8 mouse cellular contexts compared by ENCODE assay signal in genomic region chr2:131509671-131510313, GRCm38 (mm10). TPM values are rescaled to one million over a fixed set of nuclear protein-coding genes. Genes with fewer than 3 reads are reported as not detected.
DNase-seq lines count a peak whose midpoint lies in the region; ATAC-seq and TF ChIP-seq lines count a peak whose summit lies in the region.

No protein-coding gene starts in this region.

- no peak; the same call in 1 of the 2 replicates for TF ChIP-seq EP300 in lung, postnatal 0 days (IDR thresholded peaks at IDR 0.05)

- DNase-seq in Muller cell, postnatal 12 days (ENCODE audit: inconsistent ontology term) = peak; percentile 74
- peak; percentile 43 for DNase-seq in cerebellum, adult 11-12 months
- DNase-seq in forebrain, embryonic 14.5 days (ENCODE audit: low spot score) = peak; percentile 87
- peak; percentile 59 to 75 for DNase-seq in heart, postnatal 36 days
- peak; percentile 72 to 74 for DNase-seq in layer of hippocampus, adult 2 months (ENCODE audit: low spot score in 2 of 2)
- DNase-seq in lung, postnatal 0 days (ENCODE audit: low spot score) = peak; percentile 89
- DNase-seq in thymus, postnatal 36 days = peak; percentile 63 to 72

- peak overlapping the region; percentile 18 for H3K9ac ChIP-seq in forebrain, embryonic 14.5 days (ENCODE audit: low read length)
- no peak overlapping the region for H3K9ac ChIP-seq in lung, postnatal 0 days (replicated peaks; ENCODE audit: low read depth)

- H3K27ac ChIP-seq in forebrain, embryonic 14.5 days (ENCODE audit: low read depth, low read length) = no peak overlapping the region
- peak overlapping the region; percentile 81 for H3K27ac ChIP-seq in layer of hippocampus, adult 2 months
- 0 out of 2 replicates have a peak overlapping the region, but pooled peaks have one; percentile 27 for H3K27ac ChIP-seq in lung, postnatal 0 days (ENCODE audit: low read length)
- peak overlapping the region; percentile 35; the same call in 1 of the 2 replicates for H3K27ac ChIP-seq in olfactory bulb, adult 2 months (ENCODE audit: insufficient read depth, low read depth, low read length)

- peak overlapping the region; percentile 37 for H3K4me2 ChIP-seq in forebrain, embryonic 14.5 days (ENCODE audit: low read length)
- H3K4me2 ChIP-seq in lung, postnatal 0 days (replicated peaks; ENCODE audit: low read depth, low read length) = peak overlapping the region; percentile 47

- 29% methylated on average over 17 of the region's 17 CpGs for WGBS in forebrain, embryonic 14.5 days
- 8% methylated on average over 17 of the region's 17 CpGs for WGBS in lung, postnatal 0 days
- WGBS in olfactory bulb, adult 2 months = 13% methylated on average over 17 of the region's 17 CpGs

- no peaks in the 10 kb centered on the region for H3K36me3 ChIP-seq in forebrain, embryonic 14.5 days (ENCODE audit: control insufficient read depth, insufficient read depth, low read length)
- H3K36me3 ChIP-seq in lung, postnatal 0 days (ENCODE audit: insufficient read depth, low read length) = no peaks in the 10 kb centered on the region

- no peak overlapping the region for H3K4me3 ChIP-seq in forebrain, embryonic 14.5 days (ENCODE audit: low read depth, low read length)
- peak overlapping the region; percentile 40 for H3K4me3 ChIP-seq in layer of hippocampus, adult 2 months
- no peak overlapping the region for H3K4me3 ChIP-seq in lung, postnatal 0 days (ENCODE audit: low read depth, low read length)
- peak overlapping the region; percentile 14 for H3K4me3 ChIP-seq in olfactory bulb, adult 2 months (ENCODE audit: insufficient read depth, low read depth, low read length)

- ATAC-seq in forebrain, embryonic 14.5 days = peak; percentile 56
- peak; percentile 94 for ATAC-seq in lung, postnatal 0 days

- no peak for TF ChIP-seq POLR2A in olfactory bulb, adult 2 months (IDR thresholded peaks at IDR 0.05; ENCODE audit: insufficient read depth, low read depth, low read length)

- H3K4me1 ChIP-seq in forebrain, embryonic 14.5 days (ENCODE audit: control insufficient read depth, insufficient read depth, low read length) = peaks cover 18% of the 10 kb centered on the region
- peaks cover 12% of the 10 kb centered on the region for H3K4me1 ChIP-seq in lung, postnatal 0 days (ENCODE audit: insufficient read depth, low read depth, low read length)
- peaks cover 62% of the 10 kb centered on the region for H3K4me1 ChIP-seq in olfactory bulb, adult 2 months (ENCODE audit: control insufficient read depth, insufficient read depth, low read length)

- intact Hi-C loops in heart, postnatal 36 days (cut with DNase I) = loop anchor here (1.0 to 10.0 kb wide), 5 partner anchors 67 to 545 kb away; partner anchors contain the start of gene Rnf24

- no peaks in the 10 kb centered on the region for H3K27me3 ChIP-seq in forebrain, embryonic 14.5 days (replicated peaks; ENCODE audit: control insufficient read depth, insufficient read depth, low read length)
- no peaks in the 10 kb centered on the region for H3K27me3 ChIP-seq in lung, postnatal 0 days (replicated peaks; ENCODE audit: insufficient read depth, low read length)

- TF ChIP-seq CTCF in layer of hippocampus, adult 2 months (conservative IDR thresholded peaks at IDR 0.05) = peak; percentile 91
- TF ChIP-seq CTCF in lung, postnatal 0 days (IDR thresholded peaks at IDR 0.05) = peak; percentile 85
- peak; percentile 36; the same call in 1 of the 2 replicates for TF ChIP-seq CTCF in olfactory bulb, adult 2 months (IDR thresholded peaks at IDR 0.05; ENCODE audit: insufficient read depth, low read depth, low read length)

- H3K9me3 ChIP-seq in forebrain, embryonic 14.5 days (replicated peaks; ENCODE audit: control insufficient read depth, low read length) = no peaks in the 10 kb centered on the region
- no peaks in the 10 kb centered on the region for H3K9me3 ChIP-seq in lung, postnatal 0 days (ENCODE audit: low read length)

RNA-seq across cellular contexts. Expression of gene Smox, which starts 18.5 kb away (rescaled TPM):
- 33.5 and 37.2 TPM in 2 replicates for polyA plus RNA-seq in forebrain, embryonic 14.5 days (2014; fragmentation: Nextera tagmentation; extraction: Ambion mirVana)
- 10 to 100 TPM; 21.4 to 22.2 TPM for total RNA-seq in heart, postnatal 36 days (2021)
- total RNA-seq in layer of hippocampus, adult 2 months (2021) = 10 to 100 TPM; 84.5 to 85.8 TPM
- 31.0 and 31.1 TPM in 2 replicates for polyA plus RNA-seq in lung, postnatal 0 days (2015; fragmentation: Nextera tagmentation; extraction: Ambion mirVana)
- polyA plus RNA-seq in olfactory bulb, adult 2 months (2012; ENCODE audit: insufficient read depth, insufficient read length, low replicate concordance, missing spikeins) = not detected in 2 replicates

RNA-seq across cellular contexts. Expression of gene Adra1d, which starts 52.3 kb away (rescaled TPM):
- polyA plus RNA-seq in forebrain, embryonic 14.5 days (2014; fragmentation: Nextera tagmentation; extraction: Ambion mirVana) = not detected in 2 replicates
- 1 to 10 TPM; 3.3 to 3.8 TPM for total RNA-seq in heart, postnatal 36 days (2021)
- total RNA-seq in layer of hippocampus, adult 2 months (2021) = 10 to 100 TPM; 89.5 to 98.6 TPM
- 1.6 and 2.4 TPM in 2 replicates for polyA plus RNA-seq in lung, postnatal 0 days (2015; fragmentation: Nextera tagmentation; extraction: Ambion mirVana)
- polyA plus RNA-seq in olfactory bulb, adult 2 months (2012; ENCODE audit: insufficient read depth, insufficient read length, low replicate concordance, missing spikeins) = not detected in 2 replicates

Comparison
In these comparisons a context has a peak if more than half of its experiments do, and no peak if none do; other contexts are left out.
1. H3K4me3 ChIP-seq: peak in layer of hippocampus, adult 2 months (single experiment) and olfactory bulb, adult 2 months (single experiment); none in forebrain, embryonic 14.5 days (single experiment) and lung, postnatal 0 days (single experiment).
2. CTCF ChIP-seq: peak in every context shown above with its lines; median percentile 91 in layer of hippocampus, adult 2 months; 85 in lung, postnatal 0 days; 36 in olfactory bulb, adult 2 months.
3. Peak in every context shown above with its lines, with median percentiles within 50 percentile points of each other: DNase-seq.